Mouse (Mus musculus): ENCODE results near the gene Rpia.

- TF ChIP-seq CTCF (IDR thresholded peaks at IDR 0.05; ENCODE audit: extremely low read depth, insufficient read length, insufficient replicate concordance, low read depth, low read length): no peak
- no peak for TF ChIP-seq POLR2A (IDR thresholded peaks at IDR 0.05; ENCODE audit: low read depth, low read length)
These were observed 29.4 kb downstream of the Rpia start for GRCm38 (mm10) chr6:70762659-70763058.
